26 mouse cellular contexts compared by ENCODE assay signal in genomic region chr4:21684341-21684970, GRCm38 (mm10). TPM values are rescaled to one million over a fixed set of nuclear protein-coding genes. Genes with fewer than 3 reads are reported as not detected.
DNase-seq lines count a peak whose midpoint lies in the region; ATAC-seq and TF ChIP-seq lines count a peak whose summit lies in the region.
"Had no signal": no experiment of that assay in that cellular context is flagged by ENCODE, and none has a peak within 500 bp of the region (broad histone marks: within the 10 kb centered on the region; RNA-seq: fewer than 3 reads in every experiment).

No protein-coding gene starts in this region.

- WGBS in forebrain, embryonic 12.5 days: 1% methylated on average over 14 of the region's 14 CpGs
- WGBS in forebrain, embryonic 16.5 days: under 1% methylated on average over 14 of the region's 14 CpGs
- WGBS in hindbrain, embryonic 11.5 days: under 1% methylated on average over 14 of the region's 14 CpGs
- under 1% methylated on average over 14 of the region's 14 CpGs for WGBS in midbrain, embryonic 13.5 days
- 1% methylated on average over 14 of the region's 14 CpGs for WGBS in lung, adult 2 months

- peaks cover 94% of the 10 kb centered on the region for H3K27me3 ChIP-seq in forebrain, embryonic 12.5 days
- peaks cover 69% of the 10 kb centered on the region for H3K27me3 ChIP-seq in forebrain, embryonic 16.5 days (replicated peaks; ENCODE audit: control insufficient read depth, insufficient read depth, low read length)
- peaks cover 84% of the 10 kb centered on the region for H3K27me3 ChIP-seq in hindbrain, embryonic 11.5 days (ENCODE audit: control insufficient read depth, insufficient read depth, low read length)
- peaks cover 93% of the 10 kb centered on the region for H3K27me3 ChIP-seq in midbrain, embryonic 13.5 days
- H3K27me3 ChIP-seq: CH12.LX had no signal

- no peak for ATAC-seq in forebrain, embryonic 12.5 days (ENCODE audit: low FRiP score)
- ATAC-seq in forebrain, embryonic 16.5 days: no peak
- no peak for ATAC-seq in hindbrain, embryonic 11.5 days (ENCODE audit: low FRiP score)
- no peak for ATAC-seq in midbrain, embryonic 13.5 days
- ATAC-seq: activated CD4-positive, CD25-positive, alpha-beta regulatory T cell, adult 4 months; intestine, postnatal 0 days; liver, embryonic 12.5 days had no signal

- no peak overlapping the region for H3K4me2 ChIP-seq in forebrain, embryonic 12.5 days
- H3K4me2 ChIP-seq in forebrain, embryonic 16.5 days (ENCODE audit: low read length): no peak overlapping the region
- peak overlapping the region; percentile 37 for H3K4me2 ChIP-seq in hindbrain, embryonic 11.5 days (replicated peaks; ENCODE audit: low read depth, low read length)
- no peak overlapping the region for H3K4me2 ChIP-seq in midbrain, embryonic 13.5 days (replicated peaks)
- H3K4me2 ChIP-seq: heart, embryonic 11.5 days; liver, embryonic 12.5 days; lung, embryonic 15.5 days had no signal

- H3K36me3 ChIP-seq in forebrain, embryonic 12.5 days (replicated peaks): no peaks in the 10 kb centered on the region
- H3K36me3 ChIP-seq in forebrain, embryonic 16.5 days (ENCODE audit: control insufficient read depth, insufficient read depth): no peaks in the 10 kb centered on the region
- H3K36me3 ChIP-seq in hindbrain, embryonic 11.5 days (ENCODE audit: control insufficient read depth, insufficient read depth, low read length): no peaks in the 10 kb centered on the region
- no peaks in the 10 kb centered on the region for H3K36me3 ChIP-seq in midbrain, embryonic 13.5 days
- H3K36me3 ChIP-seq: liver, embryonic 12.5 days; lung, embryonic 15.5 days had no signal

- peak; percentile 2 for DNase-seq in R1 (ENCODE audit: low read depth, low spot score)
- peak; percentile 56 for DNase-seq in hindbrain, embryonic 11.5 days (ENCODE audit: low spot score)
- no peak for DNase-seq in heart, adult 18-20 months
- DNase-seq in lung, adult 2 months: no peak
- DNase-seq in heart, adult 9 months (ENCODE audit: low spot score in 2 of 2): no peak
- DNase-seq: adrenal gland, postnatal 25 days; cerebellum, adult 8-10 months; gastrocnemius, postnatal 25 days; left cerebral cortex, postnatal 4 days; right cerebral cortex, postnatal 14 days had no signal

- H3K4me1 ChIP-seq in forebrain, embryonic 12.5 days: peaks cover 33% of the 10 kb centered on the region
- H3K4me1 ChIP-seq in forebrain, embryonic 16.5 days (replicated peaks; ENCODE audit: control insufficient read depth, insufficient read depth, low read length): peaks cover 15% of the 10 kb centered on the region
- H3K4me1 ChIP-seq in hindbrain, embryonic 11.5 days (replicated peaks; ENCODE audit: control insufficient read depth, insufficient read depth, low read length): peaks cover 7% of the 10 kb centered on the region
- H3K4me1 ChIP-seq in midbrain, embryonic 13.5 days (replicated peaks): peaks cover 30% of the 10 kb centered on the region
- no peaks in the 10 kb centered on the region for H3K4me1 ChIP-seq in lung, adult 2 months (ENCODE audit: control insufficient read depth, insufficient read depth, low read length)

- no peaks in the 10 kb centered on the region for H3K9me3 ChIP-seq in forebrain, embryonic 12.5 days
- no peaks in the 10 kb centered on the region for H3K9me3 ChIP-seq in forebrain, embryonic 16.5 days (ENCODE audit: control insufficient read depth, low read length)
- H3K9me3 ChIP-seq in hindbrain, embryonic 11.5 days (ENCODE audit: control insufficient read depth, low read length): no peaks in the 10 kb centered on the region
- H3K9me3 ChIP-seq in midbrain, embryonic 13.5 days: no peaks in the 10 kb centered on the region
- H3K9me3 ChIP-seq: liver, embryonic 12.5 days; lung, embryonic 15.5 days had no signal

- no peak for TF ChIP-seq POLR2A in lung, adult 2 months (IDR thresholded peaks at IDR 0.05; ENCODE audit: borderline replicate concordance, extremely low read depth, low read depth, low read length)

- no peak overlapping the region for H3K9ac ChIP-seq in forebrain, embryonic 12.5 days
- no peak overlapping the region for H3K9ac ChIP-seq in forebrain, embryonic 16.5 days (replicated peaks; ENCODE audit: low read depth, low read length)
- peak overlapping the region; percentile 31 for H3K9ac ChIP-seq in hindbrain, embryonic 11.5 days (ENCODE audit: low read depth, low read length)
- no peak overlapping the region for H3K9ac ChIP-seq in midbrain, embryonic 13.5 days (replicated peaks)
- H3K9ac ChIP-seq: liver, embryonic 12.5 days; lung, embryonic 15.5 days had no signal

- 0 out of 2 replicates have a peak overlapping the region, but pooled peaks have one; percentile 4 for H3K4me3 ChIP-seq in forebrain, embryonic 12.5 days (replicated peaks)
- H3K4me3 ChIP-seq in forebrain, embryonic 16.5 days (replicated peaks; ENCODE audit: low read length): no peak overlapping the region
- H3K4me3 ChIP-seq in hindbrain, embryonic 11.5 days (ENCODE audit: low read depth, low read length): peak overlapping the region; percentile 41
- peak overlapping the region; percentile 27; the same call in 1 of the 2 replicates for H3K4me3 ChIP-seq in midbrain, embryonic 13.5 days (replicated peaks)
- no peak overlapping the region for H3K4me3 ChIP-seq in lung, adult 2 months (replicated peaks; ENCODE audit: extremely low read depth, low read depth, low read length)
- H3K4me3 ChIP-seq: erythroblast, embryonic 14.5 days; liver, embryonic 12.5 days; lung, embryonic 15.5 days had no signal

- no peak overlapping the region for H3K27ac ChIP-seq in forebrain, embryonic 12.5 days
- no peak overlapping the region for H3K27ac ChIP-seq in forebrain, embryonic 16.5 days (ENCODE audit: low read length)
- no peak overlapping the region for H3K27ac ChIP-seq in hindbrain, embryonic 11.5 days (ENCODE audit: low read depth, low read length)
- H3K27ac ChIP-seq in midbrain, embryonic 13.5 days: no peak overlapping the region
- H3K27ac ChIP-seq: kidney, postnatal 0 days; liver, embryonic 12.5 days; lung, embryonic 15.5 days had no signal

- TF ChIP-seq CTCF in lung, adult 2 months (IDR thresholded peaks at IDR 0.05; ENCODE audit: insufficient read depth, low read length): no peak

RNA-seq across cellular contexts. Expression of gene Prdm13, which starts 1.3 kb away (rescaled TPM):
- polyA plus RNA-seq in forebrain, embryonic 12.5 days (2016; fragmentation: Nextera tagmentation; extraction: Ambion mirVana): 0.42 and 0.60 TPM in 2 replicates
- not detected in 2 replicates for polyA plus RNA-seq in forebrain, embryonic 16.5 days (2015; fragmentation: Nextera tagmentation; extraction: Ambion mirVana)
- polyA plus RNA-seq in hindbrain, embryonic 11.5 days (2014; fragmentation: Nextera tagmentation; extraction: Ambion mirVana): 8.1 and 8.2 TPM in 2 replicates
- 0.28 and 0.45 TPM in 2 replicates for polyA plus RNA-seq in midbrain, embryonic 13.5 days (2015; fragmentation: Nextera tagmentation; extraction: Ambion mirVana)
- not detected for total RNA-seq in heart, adult 18-20 months (2021)
- polyA plus RNA-seq in lung, adult 2 months (2012; rRNA removed): not detected in 2 replicates
- total RNA-seq: adrenal gland, postnatal 25 days; CH12.LX; gastrocnemius, postnatal 25 days; heart, postnatal 25 days; layer of hippocampus, adult 18-20 months; left cerebral cortex, postnatal 4 days had no signal
- polyA plus RNA-seq: activated CD4-positive, CD25-positive, alpha-beta regulatory T cell, adult 4 months; erythroblast, embryonic 14.5 days; frontal cortex, adult 2 months; heart, embryonic 11.5 days; intestine, postnatal 0 days; kidney, postnatal 0 days; liver, embryonic 12.5 days; lung, embryonic 15.5 days; spleen, adult 2 months; stomach, embryonic 16.5 days had no signal

RNA-seq across cellular contexts. Expression of gene Ccnc, which starts 43.0 kb away (rescaled TPM):
- polyA plus RNA-seq in forebrain, embryonic 12.5 days (2016; fragmentation: Nextera tagmentation; extraction: Ambion mirVana): 63.7 and 67.2 TPM in 2 replicates
- 68.4 and 68.5 TPM in 2 replicates for polyA plus RNA-seq in forebrain, embryonic 16.5 days (2015; fragmentation: Nextera tagmentation; extraction: Ambion mirVana)
- polyA plus RNA-seq in hindbrain, embryonic 11.5 days (2014; fragmentation: Nextera tagmentation; extraction: Ambion mirVana): 86.3 and 90.6 TPM in 2 replicates
- polyA plus RNA-seq in midbrain, embryonic 13.5 days (2015; fragmentation: Nextera tagmentation; extraction: Ambion mirVana): 65.7 and 75.0 TPM in 2 replicates
- 10 to 100 TPM; 15.0 to 15.1 TPM for total RNA-seq in heart, adult 18-20 months (2021)
- polyA plus RNA-seq in lung, adult 2 months (2012; rRNA removed): 3.7 and 6.2 TPM in 2 replicates

Comparison
In these comparisons a context has a peak if more than half of its experiments do, and no peak if none do; other contexts are left out.
1. H3K4me3 ChIP-seq: peak in forebrain, embryonic 12.5 days (single experiment), hindbrain, embryonic 11.5 days (single experiment) and midbrain, embryonic 13.5 days (single experiment); none in forebrain, embryonic 16.5 days (single experiment) and lung, adult 2 months (single experiment).
2. DNase-seq: peak in R1 (single experiment) and hindbrain, embryonic 11.5 days (single experiment); none in heart, adult 18-20 months (0 of 2), lung, adult 2 months (single experiment) and heart, adult 9 months (0 of 2).